Mouse (Mus musculus): ENCODE results near the gene Unc50. TPM values are rescaled to one million over a fixed set of nuclear protein-coding genes. Genes with fewer than 3 reads are reported as not detected.
A peak's percentile ranks its signal among the peaks of the same experiment; 100 is the strongest.

Unc50 gene
- polyA plus RNA-seq (2014; fragmentation: Nextera tagmentation; extraction: Ambion mirVana): 111 and 113 TPM in 2 replicates

GRCm38 (mm10) chr1:37429366-37430296 lies at the start of gene Unc50, which contains the start of gene Coa5:
Gene Unc50 (plus strand): TSS chr1:37430139.
Gene Coa5 (minus strand): TSS chr1:37430103.
- ATAC-seq (replicated peaks; ENCODE audit: low FRiP score) (peak; percentile 97), DNase-seq (ENCODE audit: low spot score) (peak; percentile 88)
- Histone ChIP-seq H3K4me1 (replicated peaks; ENCODE audit: control insufficient read depth, insufficient read depth, low read length) (peaks cover 7% of the 10 kb centered on the region), H3K9ac (ENCODE audit: low read depth, low read length) (peak within 1 kb of the TSS; percentile 90), H3K9me3 (ENCODE audit: control insufficient read depth, low read length) (no peaks in the 10 kb centered on the region), H3K4me2 (peak within 1 kb of the TSS; percentile 71), H3K27me3 (replicated peaks; ENCODE audit: control insufficient read depth, insufficient read depth, low read length) (no peaks in the 10 kb centered on the region), H3K36me3 (ENCODE audit: control insufficient read depth, insufficient read depth, low read length) (peaks cover 22% of the 10 kb centered on the region), H3K27ac (ENCODE audit: low read depth, low read length) (peak within 1 kb of the TSS; percentile 79), H3K4me3 (ENCODE audit: low read depth, low read length) (peak within 1 kb of the TSS; percentile 90)
- 2% methylated on average over 57 of the region's 57 CpGs for WGBS

- Histone ChIP-seq H3K27ac (ENCODE audit: low read depth, low read length) (no peak overlapping the region), H3K4me1 (replicated peaks; ENCODE audit: control insufficient read depth, insufficient read depth, low read length) (no peaks in the 10 kb centered on the region), H3K4me3 (ENCODE audit: low read depth, low read length) (no peak overlapping the region), H3K4me2 (no peak overlapping the region), H3K9ac (ENCODE audit: low read depth, low read length) (no peak overlapping the region), H3K36me3 (ENCODE audit: control insufficient read depth, insufficient read depth, low read length) (no peaks in the 10 kb centered on the region; the same call in 1 of the 2 replicates), H3K27me3 (replicated peaks; ENCODE audit: control insufficient read depth, insufficient read depth, low read length) (no peaks in the 10 kb centered on the region), H3K9me3 (ENCODE audit: control insufficient read depth, low read length) (no peaks in the 10 kb centered on the region)
- ATAC-seq (replicated peaks; ENCODE audit: low FRiP score) (no peak), DNase-seq (ENCODE audit: low spot score) (no peak)
- WGBS: 83% methylated on average over 5 of the region's 5 CpGs
Observed at GRCm38 (mm10) chr1:37380913-37381312, 49.0 kb upstream of the Unc50 start.

- 70% methylated on average over 3 of the region's 3 CpGs for WGBS
Observed at GRCm38 (mm10) chr1:37384304-37384703, 45.6 kb upstream of the Unc50 start.

GRCm38 (mm10) chr1:37386448-37386971 lies 43.4 kb upstream of the Unc50 start:
- H3K4me3 ChIP-seq (ENCODE audit: low read depth, low read length): no peak overlapping the region
- H3K36me3 ChIP-seq (ENCODE audit: control insufficient read depth, insufficient read depth, low read length): no peaks in the 10 kb centered on the region
- no peak overlapping the region for H3K4me2 ChIP-seq
- H3K9me3 ChIP-seq (ENCODE audit: control insufficient read depth, low read length): no peaks in the 10 kb centered on the region
- DNase-seq (ENCODE audit: low spot score): no peak
- H3K9ac ChIP-seq (ENCODE audit: low read depth, low read length): no peak overlapping the region
- H3K27me3 ChIP-seq (replicated peaks; ENCODE audit: control insufficient read depth, insufficient read depth, low read length): no peaks in the 10 kb centered on the region
- H3K4me1 ChIP-seq (replicated peaks; ENCODE audit: control insufficient read depth, insufficient read depth, low read length): no peaks in the 10 kb centered on the region
- ATAC-seq (replicated peaks; ENCODE audit: low FRiP score): no peak
- 76% methylated on average over 7 of the region's 7 CpGs for WGBS
- H3K27ac ChIP-seq (ENCODE audit: low read depth, low read length): no peak overlapping the region

More at GRCm38 (mm10) chr1:37384304-37384703, 45.6 kb upstream of the Unc50 start:
- H3K4me3 ChIP-seq (ENCODE audit: low read depth, low read length): no peak overlapping the region
- H3K9me3 ChIP-seq (ENCODE audit: control insufficient read depth, low read length): no peaks in the 10 kb centered on the region
- no peaks in the 10 kb centered on the region for H3K36me3 ChIP-seq (ENCODE audit: control insufficient read depth, insufficient read depth, low read length)
- no peak for ATAC-seq (replicated peaks; ENCODE audit: low FRiP score)
- no peak for DNase-seq (ENCODE audit: low spot score)
- no peaks in the 10 kb centered on the region for H3K4me1 ChIP-seq (replicated peaks; ENCODE audit: control insufficient read depth, insufficient read depth, low read length)
- no peak overlapping the region for H3K4me2 ChIP-seq
- no peak overlapping the region for H3K9ac ChIP-seq (ENCODE audit: low read depth, low read length)
- no peak overlapping the region for H3K27ac ChIP-seq (ENCODE audit: low read depth, low read length)
- H3K27me3 ChIP-seq (replicated peaks; ENCODE audit: control insufficient read depth, insufficient read depth, low read length): no peaks in the 10 kb centered on the region

GRCm38 (mm10) chr1:37393174-37393573 lies 36.8 kb upstream of the Unc50 start:
- WGBS: 87% methylated on average over 5 of the region's 5 CpGs
- H3K36me3 ChIP-seq (ENCODE audit: control insufficient read depth, insufficient read depth, low read length): no peaks in the 10 kb centered on the region

GRCm38 (mm10) chr1:37396481-37396880 lies 33.5 kb upstream of the Unc50 start:
- no peaks in the 10 kb centered on the region for H3K36me3 ChIP-seq (ENCODE audit: control insufficient read depth, insufficient read depth, low read length)
- no peaks in the 10 kb centered on the region for H3K9me3 ChIP-seq (ENCODE audit: control insufficient read depth, low read length)
- DNase-seq (ENCODE audit: low spot score): no peak
- H3K9ac ChIP-seq (ENCODE audit: low read depth, low read length): no peak overlapping the region
- ATAC-seq (replicated peaks; ENCODE audit: low FRiP score): no peak
- no peaks in the 10 kb centered on the region for H3K27me3 ChIP-seq (replicated peaks; ENCODE audit: control insufficient read depth, insufficient read depth, low read length)
- 67% methylated on average over 1 of the region's 1 CpGs for WGBS
- no peak overlapping the region for H3K4me2 ChIP-seq
- no peak overlapping the region for H3K4me3 ChIP-seq (ENCODE audit: low read depth, low read length)
- H3K4me1 ChIP-seq (replicated peaks; ENCODE audit: control insufficient read depth, insufficient read depth, low read length): no peaks in the 10 kb centered on the region; the same call in 1 of the 2 replicates
- no peak overlapping the region for H3K27ac ChIP-seq (ENCODE audit: low read depth, low read length)

More at GRCm38 (mm10) chr1:37393174-37393573, 36.8 kb upstream of the Unc50 start:
- DNase-seq (ENCODE audit: low spot score) (no peak), ATAC-seq (replicated peaks; ENCODE audit: low FRiP score) (no peak)
- no peak overlapping the region for H3K27ac ChIP-seq (ENCODE audit: low read depth, low read length)
- H3K4me3 ChIP-seq (ENCODE audit: low read depth, low read length): no peak overlapping the region
- H3K27me3 ChIP-seq (replicated peaks; ENCODE audit: control insufficient read depth, insufficient read depth, low read length): no peaks in the 10 kb centered on the region
- H3K9ac ChIP-seq (ENCODE audit: low read depth, low read length): no peak overlapping the region
- H3K4me1 ChIP-seq (replicated peaks; ENCODE audit: control insufficient read depth, insufficient read depth, low read length): no peaks in the 10 kb centered on the region
- H3K9me3 ChIP-seq (ENCODE audit: control insufficient read depth, low read length): no peaks in the 10 kb centered on the region
- no peak overlapping the region for H3K4me2 ChIP-seq

- no peaks in the 10 kb centered on the region; the same call in 1 of the 2 replicates for H3K4me1 ChIP-seq (replicated peaks; ENCODE audit: control insufficient read depth, insufficient read depth, low read length)
- H3K9ac ChIP-seq (ENCODE audit: low read depth, low read length): no peak overlapping the region
- ATAC-seq (replicated peaks; ENCODE audit: low FRiP score): no peak
- no peak overlapping the region for H3K4me2 ChIP-seq
- WGBS: 69% methylated on average over 3 of the region's 3 CpGs
- DNase-seq (ENCODE audit: low spot score): no peak
- 0 out of 2 replicates have a peak overlapping the region, but pooled peaks have one; percentile 5 for H3K27ac ChIP-seq (ENCODE audit: low read depth, low read length)
- no peaks in the 10 kb centered on the region for H3K9me3 ChIP-seq (ENCODE audit: control insufficient read depth, low read length)
- no peaks in the 10 kb centered on the region for H3K36me3 ChIP-seq (ENCODE audit: control insufficient read depth, insufficient read depth, low read length)
- H3K4me3 ChIP-seq (ENCODE audit: low read depth, low read length): no peak overlapping the region
- no peaks in the 10 kb centered on the region for H3K27me3 ChIP-seq (replicated peaks; ENCODE audit: control insufficient read depth, insufficient read depth, low read length)
Observed at GRCm38 (mm10) chr1:37398961-37399360, 31.0 kb upstream of the Unc50 start.

GRCm38 (mm10) chr1:37399734-37400133 lies 30.2 kb upstream of the Unc50 start:
- no peaks in the 10 kb centered on the region for H3K9me3 ChIP-seq (ENCODE audit: control insufficient read depth, low read length)
- DNase-seq (ENCODE audit: low spot score): no peak
- H3K4me2 ChIP-seq: no peak overlapping the region
- no peaks in the 10 kb centered on the region for H3K27me3 ChIP-seq (replicated peaks; ENCODE audit: control insufficient read depth, insufficient read depth, low read length)
- no peaks in the 10 kb centered on the region; the same call in 1 of the 2 replicates for H3K4me1 ChIP-seq (replicated peaks; ENCODE audit: control insufficient read depth, insufficient read depth, low read length)
- H3K27ac ChIP-seq (ENCODE audit: low read depth, low read length): no peak overlapping the region
- no peak overlapping the region for H3K9ac ChIP-seq (ENCODE audit: low read depth, low read length)
- no peak for ATAC-seq (replicated peaks; ENCODE audit: low FRiP score)
- 67% methylated on average over 8 of the region's 8 CpGs for WGBS
- no peak overlapping the region for H3K4me3 ChIP-seq (ENCODE audit: low read depth, low read length)
- no peaks in the 10 kb centered on the region for H3K36me3 ChIP-seq (ENCODE audit: control insufficient read depth, insufficient read depth, low read length)
